Mouse (Mus musculus) embryo, embryonic 10.5 days (tissue): ENCODE data around the gene 1700025C18Rik.

Experiments used
- DNase-seq: peaks from one replicate; pipeline ENCODE4 v3.0.0-alpha.2; 2015; ENCODE audit warnings: low spot score

Gene 1700025C18Rik

GRCm38 (mm10) chr2:165090650-165091049 lies at the start of gene 1700025C18Rik:
TSS of gene 1700025C18Rik (minus strand) at chr2:165090750.
- DNase-seq, result no peak

GRCm38 (mm10) chr2:165136049-165136448 lies 45.5 kb upstream of the 1700025C18Rik start:
- DNase-seq, result peak; percentile 89

GRCm38 (mm10) chr2:165133566-165133965 lies 43.0 kb upstream of the 1700025C18Rik start:
- peak; percentile 85 for DNase-seq

GRCm38 (mm10) chr2:165131428-165131827 lies 40.9 kb upstream of the 1700025C18Rik start:
- DNase-seq, result peak; percentile 53

- no peak for DNase-seq
Measured at GRCm38 (mm10) chr2:165129189-165129588, 38.6 kb upstream of the 1700025C18Rik start.

- no peak for DNase-seq
Measured at GRCm38 (mm10) chr2:165126896-165127562, 36.5 kb upstream of the 1700025C18Rik start.

- no peak for DNase-seq
Measured at GRCm38 (mm10) chr2:165121206-165121840, 30.8 kb upstream of the 1700025C18Rik start.

GRCm38 (mm10) chr2:165120765-165121164 lies 30.2 kb upstream of the 1700025C18Rik start:
- no peak for DNase-seq

GRCm38 (mm10) chr2:165113733-165114132 lies 23.2 kb upstream of the 1700025C18Rik start:
- DNase-seq, result peak; percentile 85

- DNase-seq, result peak; percentile 92
Measured at GRCm38 (mm10) chr2:165112149-165112548, 21.6 kb upstream of the 1700025C18Rik start.

- no peak for DNase-seq
Measured at GRCm38 (mm10) chr2:165106585-165106984, 16.0 kb upstream of the 1700025C18Rik start.

GRCm38 (mm10) chr2:165105513-165106079 lies 15.0 kb upstream of the 1700025C18Rik start:
- no peak for DNase-seq

GRCm38 (mm10) chr2:165102920-165103319 lies 12.4 kb upstream of the 1700025C18Rik start:
- no peak for DNase-seq

- DNase-seq, result peak; percentile 42
Measured at GRCm38 (mm10) chr2:165100749-165101148, 10.2 kb upstream of the 1700025C18Rik start.

GRCm38 (mm10) chr2:165098861-165099260 lies 8.3 kb upstream of the 1700025C18Rik start:
- DNase-seq, result no peak

GRCm38 (mm10) chr2:165096367-165096766 lies 5.8 kb upstream of the 1700025C18Rik start:
- peak; percentile 45 for DNase-seq

GRCm38 (mm10) chr2:165092393-165092792 lies 1.8 kb upstream of the 1700025C18Rik start:
- DNase-seq, result no peak

- no peak for DNase-seq
Measured at GRCm38 (mm10) chr2:165091433-165091965, 949 bp upstream of the 1700025C18Rik start.

- DNase-seq, result no peak
Measured at GRCm38 (mm10) chr2:165089470-165089869, 1.1 kb downstream of the 1700025C18Rik start.

GRCm38 (mm10) chr2:165086634-165087033 lies 3.9 kb downstream of the 1700025C18Rik start:
- no peak for DNase-seq

GRCm38 (mm10) chr2:165081257-165081656 lies 9.3 kb downstream of the 1700025C18Rik start:
- DNase-seq, result no peak

GRCm38 (mm10) chr2:165080657-165081056 lies 9.9 kb downstream of the 1700025C18Rik start:
- DNase-seq, result no peak

- no peak for DNase-seq
Measured at GRCm38 (mm10) chr2:165078605-165079004, 11.9 kb downstream of the 1700025C18Rik start.
